Mouse (Mus musculus) G1E (cell line): ENCODE measurements around the gene Gzmm.

Source experiments
- CTCF ChIP-seq: IDR thresholded peaks from 2 replicates; pipeline ENCODE4 v1.5.1; 2012; ENCODE audit warnings: low read depth, low read length, inconsistent platforms, mixed read lengths
- GATA1 ChIP-seq: IDR thresholded peaks from 2 replicates; pipeline ENCODE4 v1.6.1; 2012; ENCODE audit warnings: borderline replicate concordance, low read length, inconsistent platforms, mixed read lengths

DNA sequence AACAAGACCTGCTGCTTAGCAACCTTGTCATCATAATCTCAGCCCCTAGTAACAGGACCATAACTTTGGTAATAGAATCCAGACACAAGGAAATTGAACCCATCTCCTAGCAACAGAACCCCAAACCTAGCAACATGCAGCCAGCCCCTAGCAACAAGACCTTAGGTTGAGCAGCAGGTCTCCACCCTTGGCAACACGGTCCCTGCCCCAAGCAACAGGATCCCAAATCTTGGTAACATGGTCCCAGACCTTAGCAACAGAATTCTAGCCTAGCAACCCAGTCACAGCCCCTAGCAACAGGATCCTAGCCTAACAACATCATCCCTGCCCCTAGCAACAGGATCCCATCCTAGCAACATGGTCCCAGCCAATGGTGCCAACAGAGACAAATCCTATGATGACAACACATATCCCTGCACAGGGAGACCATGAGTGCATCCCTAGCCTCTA lies 33.8 kb upstream of the Gzmm start:
- TF ChIP-seq CTCF = no peak
- no peak for TF ChIP-seq GATA1
